Mouse (Mus musculus): ENCODE measurements around the gene Exoc5.

DNA sequence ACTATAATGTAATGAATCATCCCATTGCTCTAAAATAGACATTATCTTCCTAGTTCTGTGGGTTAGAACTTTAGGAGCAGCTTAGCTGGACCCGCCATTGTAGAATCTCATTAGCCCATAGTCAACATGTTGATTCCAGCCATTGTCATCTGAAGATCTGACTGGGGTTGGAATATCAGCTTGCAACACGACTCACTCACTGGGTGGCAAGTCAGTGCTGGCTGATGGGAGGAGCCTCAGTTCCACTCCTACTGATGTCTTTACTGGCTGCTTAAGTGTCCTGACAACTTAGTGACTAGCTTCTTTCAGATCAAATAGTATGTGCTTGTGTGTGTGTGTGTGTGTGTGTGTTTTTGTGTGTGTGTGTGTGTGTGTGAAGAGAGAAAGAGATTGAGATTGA is 7.9 kb upstream of the Exoc5 start:
- TF ChIP-seq CTCF (conservative IDR thresholded peaks at IDR 0.05 in 1 of 2, IDR thresholded peaks at IDR 0.05 in 1 of 2; ENCODE audit: low read depth in 2 of 2, low read length in 2 of 2) = no peak
- no peak for TF ChIP-seq SIN3A (IDR thresholded peaks at IDR 0.05; ENCODE audit: low read length)
- no peak for TF ChIP-seq USF1 (IDR thresholded peaks at IDR 0.05; ENCODE audit: low read depth, low read length)
- TF ChIP-seq ELF1 (IDR thresholded peaks at IDR 0.05; ENCODE audit: low read depth, low read length) = no peak
- TF ChIP-seq CHD2 (IDR thresholded peaks at IDR 0.05; ENCODE audit: low read length) = no peak
